Comparison of ENCODE assay signal across 7 mouse cellular contexts in the genomic region with DNA sequence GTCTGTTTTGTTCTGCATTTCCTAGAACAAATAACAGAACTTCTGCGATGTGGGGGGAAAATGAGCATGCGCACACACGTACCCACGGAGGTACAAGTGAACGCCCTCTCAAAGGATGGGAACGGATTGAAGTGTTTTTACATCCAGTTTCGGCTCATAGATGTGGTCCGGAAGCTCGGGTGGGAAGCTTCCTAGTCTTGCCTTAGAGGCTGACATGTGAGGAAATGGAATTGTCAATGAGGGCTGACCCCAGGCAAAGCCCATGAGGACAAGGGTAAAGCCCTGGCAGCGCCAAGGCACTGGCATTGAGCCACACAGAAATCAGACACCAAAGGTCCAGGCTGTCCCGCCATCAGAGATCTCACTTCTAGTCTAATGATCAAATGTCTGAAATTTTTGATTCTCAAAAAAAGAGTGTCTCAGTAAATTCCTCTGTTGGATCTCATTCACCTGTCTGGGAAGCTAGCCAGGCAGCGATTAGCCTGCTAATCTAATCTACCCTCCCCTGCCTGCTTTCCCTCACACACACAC.
A peak's percentile ranks its signal among the peaks of the same experiment; 100 is the strongest.
DNase-seq lines count a peak whose midpoint lies in the region; ATAC-seq and TF ChIP-seq lines count a peak whose summit lies in the region.

No protein-coding gene starts in this region.

- H3K36me3 ChIP-seq in lung, embryonic 14.5 days (ENCODE audit: insufficient read depth), result no peaks in the 10 kb centered on the region
- no peaks in the 10 kb centered on the region for H3K36me3 ChIP-seq in embryonic facial prominence, embryonic 15.5 days
- no peaks in the 10 kb centered on the region for H3K36me3 ChIP-seq in hindbrain, embryonic 11.5 days (ENCODE audit: control insufficient read depth, insufficient read depth, low read length)

- H3K4me3 ChIP-seq in lung, embryonic 14.5 days (ENCODE audit: low read depth, low read length), result no peak overlapping the region
- no peak overlapping the region for H3K4me3 ChIP-seq in embryonic facial prominence, embryonic 15.5 days (replicated peaks)
- H3K4me3 ChIP-seq in hindbrain, embryonic 11.5 days (ENCODE audit: low read depth, low read length), result no peak overlapping the region

- H3K4me2 ChIP-seq in lung, embryonic 14.5 days, result no peak overlapping the region
- H3K4me2 ChIP-seq in embryonic facial prominence, embryonic 15.5 days (replicated peaks), result no peak overlapping the region
- peak overlapping the region; percentile 19; the same call in 1 of the 2 replicates for H3K4me2 ChIP-seq in hindbrain, embryonic 11.5 days (replicated peaks; ENCODE audit: low read depth, low read length)

- DNase-seq in lung, embryonic 14.5 days, result peak; percentile 8
- no peak for DNase-seq in lung, postnatal 25 days (ENCODE audit: low spot score)
- DNase-seq in hindbrain, embryonic 11.5 days (ENCODE audit: low spot score), result no peak
- DNase-seq in left cerebral cortex, adult 8-10 months (ENCODE audit: low spot score in 2 of 2), result peak; percentile 9 to 15
- DNase-seq in testis, postnatal 14 days (ENCODE audit: low spot score), result peak; percentile 21
- DNase-seq in thymus, postnatal 25 days, result no peak

- H3K9ac ChIP-seq in lung, embryonic 14.5 days, result no peak overlapping the region
- H3K9ac ChIP-seq in embryonic facial prominence, embryonic 15.5 days, result no peak overlapping the region
- H3K9ac ChIP-seq in hindbrain, embryonic 11.5 days (ENCODE audit: low read depth, low read length), result no peak overlapping the region

- TF ChIP-seq CTCF in lung, embryonic 14.5 days (IDR thresholded peaks at IDR 0.05; ENCODE audit: low read depth), result no peak

- no peaks in the 10 kb centered on the region for H3K27me3 ChIP-seq in lung, embryonic 14.5 days (ENCODE audit: insufficient read depth, low read length)
- H3K27me3 ChIP-seq in embryonic facial prominence, embryonic 15.5 days, result no peaks in the 10 kb centered on the region
- no peaks in the 10 kb centered on the region for H3K27me3 ChIP-seq in hindbrain, embryonic 11.5 days (ENCODE audit: control insufficient read depth, insufficient read depth, low read length)

- H3K4me1 ChIP-seq in lung, embryonic 14.5 days (ENCODE audit: insufficient read depth), result no peaks in the 10 kb centered on the region
- peaks cover 17% of the 10 kb centered on the region for H3K4me1 ChIP-seq in embryonic facial prominence, embryonic 15.5 days
- peaks cover 9% of the 10 kb centered on the region; the same call in 1 of the 2 replicates for H3K4me1 ChIP-seq in hindbrain, embryonic 11.5 days (replicated peaks; ENCODE audit: control insufficient read depth, insufficient read depth, low read length)

- H3K27ac ChIP-seq in lung, embryonic 14.5 days (ENCODE audit: low read depth), result no peak overlapping the region
- H3K27ac ChIP-seq in embryonic facial prominence, embryonic 15.5 days (replicated peaks), result no peak overlapping the region
- peak overlapping the region; percentile 71 for H3K27ac ChIP-seq in hindbrain, embryonic 11.5 days (ENCODE audit: low read depth, low read length)

- H3K9me3 ChIP-seq in lung, embryonic 14.5 days (ENCODE audit: low read depth, low read length), result no peaks in the 10 kb centered on the region
- H3K9me3 ChIP-seq in embryonic facial prominence, embryonic 15.5 days (replicated peaks), result no peaks in the 10 kb centered on the region
- no peaks in the 10 kb centered on the region for H3K9me3 ChIP-seq in hindbrain, embryonic 11.5 days (ENCODE audit: control insufficient read depth, low read length)

- ATAC-seq in lung, embryonic 14.5 days (ENCODE audit: insufficient read depth), result no peak
- ATAC-seq in embryonic facial prominence, embryonic 15.5 days (ENCODE audit: insufficient number of reproducible peaks, low FRiP score, low TSS enrichment, low read depth), result peak; percentile 39; the same call in 1 of the 2 replicates
- peak; percentile 42 for ATAC-seq in hindbrain, embryonic 11.5 days (ENCODE audit: low FRiP score)

- WGBS in lung, embryonic 14.5 days, result 51% methylated on average over 12 of the region's 12 CpGs
- WGBS in embryonic facial prominence, embryonic 15.5 days, result 40% methylated on average over 12 of the region's 12 CpGs
- 40% methylated on average over 12 of the region's 12 CpGs for WGBS in hindbrain, embryonic 11.5 days

Comparison
In these comparisons a context has a peak if more than half of its experiments do, and no peak if none do; other contexts are left out.
1. DNase-seq: peak in lung, embryonic 14.5 days (single experiment), left cerebral cortex, adult 8-10 months (2 of 2) and testis, postnatal 14 days (single experiment); none in lung, postnatal 25 days (single experiment), hindbrain, embryonic 11.5 days (single experiment) and thymus, postnatal 25 days (single experiment).